Mouse (Mus musculus) liver, embryonic 11.5 days (tissue): ENCODE measurements at regions not wholly inside any gene's neighbourhood (a gene's known extent, or its start where the extent isn't known, plus 50 kb on each side); places are given as distances from the start of the nearest gene placed in this dataset.
"Not testable (repeated sequence)": the region's sequence is repeated elsewhere in the genome, so short reads cannot be mapped to it uniquely, and the experiment has no call there.

ENCODE experiments used
- ATAC-seq: fragments of 200-750 bp; cut with Nextera tagmentation; replicated peaks from 2 replicates; pipeline ENCODE4 v1.8.0; 2017; ENCODE audit warnings: moderate number of reproducible peaks, mild to moderate bottlenecking, moderate TSS enrichment, moderate library complexity; ENCODE audit not compliant: low FRiP score
- DNase-seq: peaks from one replicate; pipeline ENCODE4 v3.0.0-alpha.2; 2017; ENCODE audit warnings: low spot score
- H3K27ac ChIP-seq: fragments of 300-500 bp; sonication (generic); 2 replicates; pipeline ENCODE4 v1.5.1; 2014; ENCODE audit warnings: mild to moderate bottlenecking, low read depth, low read length, control low read depth
- H3K27me3 ChIP-seq: fragments of 300-500 bp; sonication (generic); replicated peaks from 2 replicates; pipeline ENCODE4 v1.6.1; 2014; ENCODE audit warnings: low read length, mixed read lengths; ENCODE audit not compliant: control insufficient read depth, insufficient read depth
- H3K36me3 ChIP-seq: fragments of 300-500 bp; sonication (generic); 2 replicates; pipeline ENCODE4 v1.6.1; 2014; ENCODE audit warnings: mild to moderate bottlenecking, low read length, moderate library complexity, mixed read lengths; ENCODE audit not compliant: control insufficient read depth, insufficient read depth
- H3K4me1 ChIP-seq: fragments of 300-500 bp; sonication (generic); replicated peaks from 2 replicates; pipeline ENCODE4 v1.6.1; 2014; ENCODE audit warnings: low read length, mixed read lengths; ENCODE audit not compliant: control insufficient read depth, insufficient read depth
- H3K4me2 ChIP-seq: fragments of 300-500 bp; sonication (generic); 2 replicates; pipeline ENCODE4 v1.6.1; 2014; ENCODE audit warnings: mild to moderate bottlenecking, control low read depth, moderate library complexity
- H3K4me3 ChIP-seq: fragments of 300-500 bp; sonication (generic); 2 replicates; pipeline ENCODE4 v1.5.1; 2014; ENCODE audit warnings: low read depth, low read length, control low read depth
- H3K9ac ChIP-seq: fragments of 300-500 bp; sonication (generic); 2 replicates; pipeline ENCODE4 v1.6.1; 2014; ENCODE audit warnings: low read depth, low read length, control low read depth
- H3K9me3 ChIP-seq: fragments of 300-500 bp; sonication (generic); 2 replicates; pipeline ENCODE4 v1.6.1; 2016; ENCODE audit warnings: low read length, inconsistent platforms, mixed read lengths; ENCODE audit not compliant: control insufficient read depth
- WGBS: fragments of 180-500 bp; shearing (Covaris S2); extraction: QIAGEN DNeasy Blood & Tissue Kit; methylation state at CpG from one replicate; pipeline ENCODE4 v1.1.7; 2014; 5-methylcytosine and 5-hydroxymethylcytosine counted together

GRCm38 (mm10) chr13:83745961-83746360, 242.1 kb downstream of the Mef2c start:
- 72% methylated on average over 5 of the region's 5 CpGs for WGBS

GRCm38 (mm10) chr13:83747671-83748070, 243.8 kb downstream of the Mef2c start:
- H3K9ac ChIP-seq = no peak overlapping the region
- H3K4me1 ChIP-seq = no peaks in the 10 kb centered on the region
- ATAC-seq (no peak), DNase-seq (no peak)
- WGBS = 62% methylated on average over 3 of the region's 3 CpGs
- H3K27me3 ChIP-seq = peaks cover 26% of the 10 kb centered on the region
- H3K9me3 ChIP-seq = no peaks in the 10 kb centered on the region
- no peak overlapping the region for H3K4me3 ChIP-seq
- H3K36me3 ChIP-seq = no peaks in the 10 kb centered on the region
- H3K27ac ChIP-seq = no peak overlapping the region
- no peak overlapping the region for H3K4me2 ChIP-seq

More at GRCm38 (mm10) chr13:83745961-83746360, 242.1 kb downstream of the Mef2c start:
- Histone ChIP-seq H3K4me2 (no peak overlapping the region), H3K4me1 (no peaks in the 10 kb centered on the region), H3K9ac (no peak overlapping the region), H3K36me3 (no peaks in the 10 kb centered on the region), H3K27ac (no peak overlapping the region), H3K9me3 (no peaks in the 10 kb centered on the region), H3K4me3 (no peak overlapping the region), H3K27me3 (peaks cover 34% of the 10 kb centered on the region)
- no peak for ATAC-seq
- no peak for DNase-seq

- 66% methylated on average over 8 of the region's 8 CpGs for WGBS
- no peaks in the 10 kb centered on the region for H3K4me1 ChIP-seq
- H3K4me2 ChIP-seq = no peak overlapping the region
- no peak overlapping the region for H3K4me3 ChIP-seq
- no peak overlapping the region for H3K9ac ChIP-seq
- peaks cover 18% of the 10 kb centered on the region for H3K27me3 ChIP-seq
- H3K36me3 ChIP-seq = no peaks in the 10 kb centered on the region
- no peak for ATAC-seq
- no peaks in the 10 kb centered on the region for H3K9me3 ChIP-seq
- no peak for DNase-seq
- H3K27ac ChIP-seq = no peak overlapping the region
These were observed 245.7 kb downstream of the Mef2c start for GRCm38 (mm10) chr13:83749376-83750150.

GRCm38 (mm10) chr13:83750437-83750836, 246.6 kb downstream of the Mef2c start:
- H3K9me3 ChIP-seq = no peaks in the 10 kb centered on the region
- 49% methylated on average over 4 of the region's 4 CpGs for WGBS
- no peak for DNase-seq
- no peak overlapping the region for H3K4me2 ChIP-seq
- no peak overlapping the region for H3K27ac ChIP-seq
- H3K36me3 ChIP-seq = no peaks in the 10 kb centered on the region
- peaks cover 9% of the 10 kb centered on the region for H3K27me3 ChIP-seq
- no peak overlapping the region for H3K4me3 ChIP-seq
- ATAC-seq = no peak
- H3K4me1 ChIP-seq = no peaks in the 10 kb centered on the region
- no peak overlapping the region for H3K9ac ChIP-seq

GRCm38 (mm10) chr13:83760387-83761170, 256.7 kb downstream of the Mef2c start:
- H3K36me3 ChIP-seq = no peaks in the 10 kb centered on the region

GRCm38 (mm10) chr13:83762484-83762883, 258.6 kb downstream of the Mef2c start:
- no peaks in the 10 kb centered on the region for H3K27me3 ChIP-seq
- H3K4me3 ChIP-seq = no peak overlapping the region
- ATAC-seq (no peak), DNase-seq (no peak)
- no peak overlapping the region for H3K9ac ChIP-seq
- H3K27ac ChIP-seq = no peak overlapping the region
- no peaks in the 10 kb centered on the region for H3K9me3 ChIP-seq
- WGBS = 86% methylated on average over 1 of the region's 1 CpGs
- H3K36me3 ChIP-seq = no peaks in the 10 kb centered on the region
- no peak overlapping the region for H3K4me2 ChIP-seq
- H3K4me1 ChIP-seq = no peaks in the 10 kb centered on the region

More at GRCm38 (mm10) chr13:83760387-83761170, 256.7 kb downstream of the Mef2c start:
- Histone ChIP-seq H3K9ac (no peak overlapping the region), H3K4me1 (no peaks in the 10 kb centered on the region), H3K4me3 (no peak overlapping the region), H3K27me3 (no peaks in the 10 kb centered on the region), H3K4me2 (no peak overlapping the region), H3K27ac (no peak overlapping the region), H3K9me3 (no peaks in the 10 kb centered on the region)
- ATAC-seq = no peak
- WGBS = 81% methylated on average over 14 of the region's 14 CpGs
- no peak for DNase-seq

GRCm38 (mm10) chr13:83763288-83763687, 259.5 kb downstream of the Mef2c start:
- not testable (repeated sequence) for H3K4me1 ChIP-seq

GRCm38 (mm10) chr13:83785643-83786042, 281.8 kb downstream of the Mef2c start:
- Histone ChIP-seq H3K4me3 (no peak overlapping the region), H3K4me2 (no peak overlapping the region), H3K4me1 (no peaks in the 10 kb centered on the region), H3K27me3 (no peaks in the 10 kb centered on the region), H3K9ac (no peak overlapping the region), H3K27ac (no peak overlapping the region), H3K36me3 (no peaks in the 10 kb centered on the region), H3K9me3 (no peaks in the 10 kb centered on the region)
- DNase-seq (no peak), ATAC-seq (no peak)

More at GRCm38 (mm10) chr13:83763288-83763687, 259.5 kb downstream of the Mef2c start:
- WGBS = 67% methylated on average over 5 of the region's 5 CpGs
- not testable (repeated sequence) for H3K36me3 ChIP-seq, DNase-seq, H3K9ac ChIP-seq, H3K27me3 ChIP-seq, H3K4me2 ChIP-seq, H3K4me3 ChIP-seq, H3K27ac ChIP-seq, ATAC-seq, H3K9me3 ChIP-seq
